Mouse (Mus musculus) ZHBTc4 (cell line): ENCODE measurements at regions not wholly inside any gene's neighbourhood (a gene's known extent, or its start where the extent isn't known, plus 50 kb on each side); places are given as distances from the start of the nearest gene placed in this dataset.

Experiments
- DNase-seq: peaks from one replicate; pipeline ENCODE4 v3.0.0-alpha.2; 2011; ENCODE audit warnings: low read depth, low spot score

GRCm38 (mm10) chr9:83276291-83276690 lies 129.8 kb upstream of the Hmgn3 start:
- DNase-seq: no peak

- no peak for DNase-seq
Observed at GRCm38 (mm10) chr9:83273361-83273975, 127.0 kb upstream of the Hmgn3 start.

GRCm38 (mm10) chr9:83265736-83266135 lies 119.3 kb upstream of the Hmgn3 start:
- DNase-seq: no peak

GRCm38 (mm10) chr9:83259511-83259910 lies 113.0 kb upstream of the Hmgn3 start:
- no peak for DNase-seq

GRCm38 (mm10) chr9:83258986-83259385 lies 112.5 kb upstream of the Hmgn3 start:
- no peak for DNase-seq

GRCm38 (mm10) chr9:83258476-83258875 lies 112.0 kb upstream of the Hmgn3 start:
- DNase-seq: no peak

- DNase-seq: no peak
Observed at GRCm38 (mm10) chr9:83254356-83254755, 107.9 kb upstream of the Hmgn3 start.

- no peak for DNase-seq
Observed at GRCm38 (mm10) chr9:83253789-83254188, 107.3 kb upstream of the Hmgn3 start.

GRCm38 (mm10) chr9:83251793-83252192 lies 105.3 kb upstream of the Hmgn3 start:
- no peak for DNase-seq

GRCm38 (mm10) chr9:83249871-83250270 lies 103.4 kb upstream of the Hmgn3 start:
- no peak for DNase-seq

- no peak for DNase-seq
Observed at GRCm38 (mm10) chr9:83248164-83248730, 101.8 kb upstream of the Hmgn3 start.

- DNase-seq: no peak
Observed at GRCm38 (mm10) chr9:83247066-83247668, 100.7 kb upstream of the Hmgn3 start.

GRCm38 (mm10) chr9:83241119-83241518 lies 94.6 kb upstream of the Hmgn3 start:
- no peak for DNase-seq

GRCm38 (mm10) chr9:83239097-83239496 lies 92.6 kb upstream of the Hmgn3 start:
- DNase-seq: peak; percentile 25

- DNase-seq: no peak
Observed at GRCm38 (mm10) chr9:83221866-83222265, 75.4 kb upstream of the Hmgn3 start.

- no peak for DNase-seq
Observed at GRCm38 (mm10) chr9:83202583-83202982, 56.1 kb upstream of the Hmgn3 start.

GRCm38 (mm10) chr9:83199771-83200170 lies 53.3 kb upstream of the Hmgn3 start:
- DNase-seq: no peak

GRCm38 (mm10) chr9:83199176-83199575 lies 52.7 kb upstream of the Hmgn3 start:
- no peak for DNase-seq

- DNase-seq: peak; percentile 62
Observed at GRCm38 (mm10) chr9:83197013-83197412, 50.5 kb upstream of the Hmgn3 start.
